Mouse (Mus musculus): ENCODE measurements around the gene Sema6d.

The Sema6d gene

GRCm38 (mm10) chr2:124651146-124651545 is 561.4 kb downstream of the Sema6d start:
- DNase-seq (ENCODE audit: low spot score) = no peak

- no peak for DNase-seq (ENCODE audit: low spot score)
Observed at GRCm38 (mm10) chr2:124653161-124653560, 563.4 kb downstream of the Sema6d start.

GRCm38 (mm10) chr2:124657358-124657757 is 567.6 kb downstream of the Sema6d start:
- DNase-seq (ENCODE audit: low spot score) = no peak

- no peak for DNase-seq (ENCODE audit: low spot score)
Observed at GRCm38 (mm10) chr2:124658374-124658773, 568.6 kb downstream of the Sema6d start.

GRCm38 (mm10) chr2:124659601-124660000 is 569.8 kb downstream of the Sema6d start:
- no peak for DNase-seq (ENCODE audit: low spot score)

- DNase-seq (ENCODE audit: low spot score) = no peak
Observed at GRCm38 (mm10) chr2:124660686-124661085, 570.9 kb downstream of the Sema6d start.

GRCm38 (mm10) chr2:124661316-124661715 is 571.5 kb downstream of the Sema6d start:
- no peak for DNase-seq (ENCODE audit: low spot score)

- DNase-seq (ENCODE audit: low spot score) = no peak
Observed at GRCm38 (mm10) chr2:124662257-124662656, 572.5 kb downstream of the Sema6d start.

GRCm38 (mm10) chr2:124664191-124664590 is 574.4 kb downstream of the Sema6d start:
- DNase-seq (ENCODE audit: low spot score) = no peak

- no peak for DNase-seq (ENCODE audit: low spot score)
Observed at GRCm38 (mm10) chr2:124668431-124668830, 578.7 kb downstream of the Sema6d start.

- DNase-seq (ENCODE audit: low spot score) = no peak
Observed at GRCm38 (mm10) chr2:124673117-124673516, 583.3 kb downstream of the Sema6d start.

GRCm38 (mm10) chr2:124684481-124684901 is 594.7 kb downstream of the Sema6d start:
- no peak for DNase-seq (ENCODE audit: low spot score)

- no peak for DNase-seq (ENCODE audit: low spot score)
Observed at GRCm38 (mm10) chr2:124690372-124690771, 600.6 kb downstream of the Sema6d start.

- DNase-seq (ENCODE audit: low spot score) = no peak
Observed at GRCm38 (mm10) chr2:124702621-124703020, 612.9 kb downstream of the Sema6d start.

GRCm38 (mm10) chr2:124704922-124705321 is 615.2 kb downstream of the Sema6d start:
- no peak for DNase-seq (ENCODE audit: low spot score)

- DNase-seq (ENCODE audit: low spot score) = no peak
Observed at GRCm38 (mm10) chr2:124705806-124706205, 616.0 kb downstream of the Sema6d start.

- no peak for DNase-seq (ENCODE audit: low spot score)
Observed at GRCm38 (mm10) chr2:124706896-124707295, 617.1 kb downstream of the Sema6d start.

Data from layer of hippocampus, adult 9-10 months (tissue).